Mouse (Mus musculus) right cerebral cortex, postnatal 14 days (tissue): Measurements from ENCODE around the gene Spint1.

Source experiments
- DNase-seq: peaks from one replicate; pipeline ENCODE4 v3.0.0; 2022

Spint1 gene

DNA sequence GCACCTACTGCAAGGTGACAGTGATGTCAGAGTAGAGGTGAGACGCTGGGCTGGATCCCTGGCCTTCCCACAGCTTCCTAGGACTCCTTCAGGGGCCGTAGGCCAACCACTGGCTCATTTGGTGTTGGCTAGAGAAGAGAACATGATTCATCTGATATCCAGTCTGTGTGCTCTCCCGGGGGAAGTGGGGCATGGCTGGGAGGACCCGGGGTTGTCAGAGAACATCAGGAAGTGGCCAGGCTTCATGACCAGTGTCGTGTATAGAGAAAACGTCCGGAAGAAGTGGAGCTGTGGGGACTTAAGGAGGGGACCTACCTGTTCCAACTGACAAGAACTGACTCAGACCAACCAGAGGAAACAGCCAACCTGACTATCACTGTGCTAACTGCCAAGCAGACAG is 8.1 kb downstream of the Spint1 start:
- DNase-seq, result no peak

DNA sequence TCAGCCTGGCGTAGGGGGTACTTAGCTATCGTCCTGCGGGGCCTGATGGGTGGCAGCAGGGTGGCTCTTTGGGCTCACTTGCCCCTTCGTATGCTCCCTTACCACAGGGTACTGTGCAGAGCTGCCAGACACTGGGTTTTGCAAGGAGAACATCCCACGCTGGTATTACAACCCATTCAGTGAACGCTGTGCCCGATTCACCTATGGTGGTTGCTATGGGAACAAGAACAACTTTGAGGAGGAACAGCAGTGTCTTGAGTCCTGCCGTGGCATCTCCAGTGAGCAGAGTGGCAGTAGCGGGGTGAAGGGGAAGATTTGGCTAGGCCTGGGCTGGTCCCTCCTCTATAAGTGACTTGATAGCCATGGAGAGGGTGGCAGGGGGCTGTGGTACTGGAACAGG is 10.7 kb downstream of the Spint1 start:
- DNase-seq, result no peak

DNA sequence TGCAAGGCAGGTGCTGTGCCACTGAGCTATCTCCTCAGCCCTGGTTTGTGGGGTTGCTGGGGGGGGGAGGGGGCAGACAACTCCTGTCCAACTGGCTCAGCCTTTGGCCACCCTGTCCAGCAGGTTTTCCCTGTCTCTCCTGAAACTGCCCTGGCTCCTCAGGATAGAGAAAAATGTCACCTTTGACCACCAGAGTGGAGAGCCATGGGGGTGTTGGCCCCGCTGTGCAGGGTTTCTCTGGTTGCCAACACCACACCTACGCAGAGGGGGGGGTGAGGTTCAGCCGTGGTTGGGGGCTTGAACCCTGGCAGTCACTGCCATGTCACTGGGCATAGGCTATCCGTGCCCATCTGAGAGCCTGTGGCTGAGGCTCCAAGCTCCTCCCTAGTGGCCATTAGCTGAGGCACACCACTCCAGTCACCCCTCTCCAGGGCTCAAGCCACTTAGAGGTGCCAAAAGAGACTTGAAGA is 12.5 kb downstream of the Spint1 start:
- no peak for DNase-seq

DNA sequence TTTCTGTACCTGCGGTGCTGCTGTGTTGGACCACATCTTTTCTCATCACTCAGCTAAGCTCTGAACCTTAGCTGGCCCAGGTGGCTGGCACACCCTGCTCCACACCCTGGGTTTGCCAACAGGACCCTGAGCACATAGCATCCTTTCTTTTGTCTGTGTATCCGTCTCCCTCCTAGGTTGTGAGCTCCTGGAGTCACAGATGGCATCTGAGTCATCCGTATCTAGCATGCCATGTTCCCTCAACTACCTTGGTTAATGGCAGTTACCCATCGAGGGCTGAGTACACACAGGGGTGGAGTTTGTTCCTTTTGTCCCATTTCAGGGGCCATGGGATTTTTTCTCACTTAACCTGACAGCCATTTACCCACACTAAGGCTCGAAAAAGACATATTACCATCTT is 13.2 kb downstream of the Spint1 start:
- DNase-seq, result no peak

- DNase-seq, result peak; percentile 86
Measured at GRCm38 (mm10) chr2:119250826-119251478, 13.8 kb downstream of the Spint1 start.

GRCm38 (mm10) chr2:119254976-119255375 is 17.8 kb downstream of the Spint1 start:
- DNase-seq, result no peak

- DNase-seq, result no peak
Measured at GRCm38 (mm10) chr2:119260518-119260917, 23.4 kb downstream of the Spint1 start.

- DNase-seq, result no peak
Measured at GRCm38 (mm10) chr2:119261326-119261725, 24.2 kb downstream of the Spint1 start.

DNA sequence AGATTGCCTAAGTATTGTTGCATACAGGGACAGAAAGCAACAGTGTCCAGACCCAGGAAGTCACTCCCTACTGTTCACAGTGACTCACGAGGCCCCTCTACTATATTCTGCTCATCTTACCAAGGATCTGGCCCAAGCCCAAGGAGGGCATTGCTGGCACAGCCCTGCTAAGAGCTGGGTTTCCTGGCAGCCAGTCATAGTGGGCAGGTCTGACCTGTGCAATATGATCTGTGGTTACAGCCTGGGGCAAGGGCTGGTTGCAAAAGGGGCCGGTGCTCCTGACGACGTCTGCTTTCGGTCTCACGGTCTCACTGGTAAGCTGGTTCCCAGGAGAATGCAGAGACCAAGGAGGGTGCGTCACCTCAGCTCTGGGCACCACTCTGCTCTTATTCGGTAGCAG is 25.8 kb downstream of the Spint1 start:
- DNase-seq, result no peak

DNA sequence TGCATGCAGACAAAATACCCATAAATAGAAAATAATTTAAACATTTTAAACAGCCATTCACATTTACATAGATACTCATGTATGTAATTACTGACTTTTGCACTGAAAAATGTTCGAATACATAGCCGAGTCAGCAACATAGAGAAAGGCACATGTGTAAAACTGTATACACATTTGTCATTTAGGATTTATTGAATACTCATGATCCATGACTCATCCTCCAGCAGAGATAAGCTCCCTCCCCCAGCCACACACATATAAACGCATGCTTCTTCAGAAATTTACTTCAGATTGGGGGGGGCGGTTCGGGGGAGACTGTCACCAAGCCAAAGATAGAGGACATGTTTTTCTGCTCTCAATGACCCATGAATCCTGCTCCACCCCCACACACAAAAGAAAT is 26.7 kb downstream of the Spint1 start:
- no peak for DNase-seq

- DNase-seq, result no peak
Measured at GRCm38 (mm10) chr2:119270286-119270642, 33.1 kb downstream of the Spint1 start.

DNA sequence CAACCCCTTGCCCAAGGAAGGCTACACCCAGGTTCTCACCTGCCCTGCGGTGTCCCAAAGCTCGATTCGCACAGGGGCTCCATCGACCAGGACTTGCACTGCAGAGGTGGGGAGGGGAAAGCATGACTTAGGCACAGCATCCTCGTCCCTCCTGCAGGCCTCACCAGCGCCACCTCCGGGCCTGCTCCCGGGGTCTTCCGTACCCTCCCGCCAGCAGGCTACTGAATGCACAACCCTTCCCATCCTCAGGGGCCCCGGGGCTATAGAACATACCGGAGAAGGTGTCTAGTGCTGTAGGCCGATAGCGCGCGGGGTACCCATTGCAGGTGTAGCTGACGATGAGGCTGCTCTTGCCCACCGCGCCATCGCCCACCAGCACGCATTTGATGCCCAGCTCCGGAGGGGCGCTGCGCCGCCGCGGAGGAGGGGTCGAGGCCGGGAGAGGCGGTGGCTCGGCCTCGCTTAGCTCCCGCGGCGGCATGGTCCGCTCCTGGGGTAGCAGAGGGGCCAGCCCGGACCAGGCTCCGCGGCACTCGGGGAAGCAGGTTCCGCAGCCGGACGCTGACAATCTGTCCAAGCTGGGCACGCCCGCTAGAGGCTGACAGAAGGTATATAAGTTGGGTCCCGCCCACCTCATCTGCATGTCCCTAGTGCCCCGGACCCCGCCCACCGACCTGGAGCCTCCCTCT is 33.6 kb downstream of the Spint1 start, which contains the start of gene Rhov:
Rhov (minus strand) TSS at position 630 of the 689 bp plus-strand sequence.
- DNase-seq, result peak; percentile 65

DNA sequence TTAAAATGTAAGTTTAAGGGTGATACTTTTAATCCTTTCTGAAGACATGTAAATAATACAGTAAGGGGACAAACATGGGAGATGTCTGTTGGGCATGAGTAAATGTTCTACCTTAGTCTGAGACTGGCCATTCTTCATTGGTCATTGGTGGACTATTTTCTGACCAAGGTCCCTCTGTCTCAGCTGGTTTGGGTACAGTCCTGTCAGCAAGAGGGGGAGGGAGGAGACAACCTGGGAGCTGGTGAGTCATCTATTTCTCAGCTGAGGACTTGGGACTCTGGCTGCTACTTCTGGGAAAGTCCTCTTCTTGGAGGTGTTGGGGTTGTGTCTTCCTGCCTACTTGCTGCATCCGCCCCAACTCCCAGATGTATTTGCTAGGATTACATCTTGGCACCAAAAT is 37.0 kb downstream of the Spint1 start:
- no peak for DNase-seq

DNA sequence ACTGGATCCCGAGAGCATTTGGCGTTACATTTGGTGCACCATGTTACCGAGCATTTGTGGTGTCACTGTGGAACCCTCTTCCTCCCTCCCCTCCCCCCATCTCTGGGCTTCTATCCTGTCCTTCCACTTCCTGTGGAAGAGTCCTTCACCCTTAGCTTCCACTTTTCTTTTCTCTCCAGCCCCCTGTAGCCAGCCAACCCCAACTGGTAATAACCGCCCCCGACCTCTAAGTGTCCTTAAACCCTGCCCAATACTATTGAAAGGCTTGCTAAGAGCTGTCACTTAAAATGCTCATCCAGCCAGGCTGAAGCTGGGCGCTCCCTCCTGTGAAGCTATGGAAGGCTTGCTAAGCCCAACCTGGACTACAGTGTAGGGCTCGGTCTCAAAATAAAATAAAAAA is 39.8 kb downstream of the Spint1 start:
- DNase-seq, result no peak

- DNase-seq, result no peak
Measured at GRCm38 (mm10) chr2:119277810-119278209, 40.6 kb downstream of the Spint1 start.

DNA sequence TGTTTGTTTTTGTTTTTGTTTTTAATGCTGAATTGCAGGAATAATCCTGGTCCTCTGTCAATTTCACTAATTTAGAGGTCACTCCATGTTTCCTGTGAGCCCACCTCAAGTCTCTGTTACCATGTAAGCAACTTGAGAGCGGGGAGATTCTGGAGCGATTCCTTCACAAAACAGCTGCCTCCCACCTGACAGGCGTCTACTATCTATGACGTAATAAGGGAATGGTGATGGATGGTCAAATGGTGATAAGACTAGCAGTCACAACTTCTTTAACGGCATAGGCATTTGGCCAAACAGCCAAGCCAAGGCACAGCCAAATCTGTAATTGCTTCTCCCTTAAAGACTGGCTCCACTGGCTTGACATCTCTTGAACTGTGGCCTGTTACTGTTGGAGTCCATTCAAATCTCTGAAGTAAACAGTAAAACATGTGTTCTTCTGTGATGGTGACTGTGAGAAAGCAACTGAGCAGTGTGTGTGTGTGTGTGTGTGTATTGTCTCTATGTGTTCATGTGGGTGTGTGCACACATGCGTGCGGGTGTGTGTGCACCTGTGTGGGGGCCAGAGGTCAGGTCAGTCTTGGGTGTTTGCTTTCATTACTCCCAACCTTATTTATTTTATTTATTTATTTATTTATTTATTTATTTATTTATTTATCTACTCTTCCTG is 44.9 kb downstream of the Spint1 start:
- no peak for DNase-seq

DNA sequence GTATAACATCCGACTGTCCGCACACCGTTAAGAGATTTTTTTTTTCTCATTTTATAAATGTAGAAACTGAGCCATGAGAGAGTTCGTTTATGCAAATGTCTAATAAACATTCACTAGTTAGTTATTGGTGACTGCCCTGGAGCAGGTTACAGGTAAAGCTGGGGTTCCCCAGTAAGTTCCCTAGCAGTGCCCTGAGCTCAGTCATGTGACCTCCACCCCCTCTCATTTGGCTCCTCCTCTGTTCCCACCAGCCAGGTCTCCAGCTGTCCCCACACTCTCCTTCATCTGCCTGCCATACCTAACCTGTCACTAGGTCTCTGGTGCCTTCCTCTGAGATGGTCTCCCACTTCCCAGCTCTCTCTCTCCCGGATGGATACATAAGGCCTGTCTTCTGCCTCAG is 50.2 kb downstream of the Spint1 start:
- DNase-seq, result no peak

DNA sequence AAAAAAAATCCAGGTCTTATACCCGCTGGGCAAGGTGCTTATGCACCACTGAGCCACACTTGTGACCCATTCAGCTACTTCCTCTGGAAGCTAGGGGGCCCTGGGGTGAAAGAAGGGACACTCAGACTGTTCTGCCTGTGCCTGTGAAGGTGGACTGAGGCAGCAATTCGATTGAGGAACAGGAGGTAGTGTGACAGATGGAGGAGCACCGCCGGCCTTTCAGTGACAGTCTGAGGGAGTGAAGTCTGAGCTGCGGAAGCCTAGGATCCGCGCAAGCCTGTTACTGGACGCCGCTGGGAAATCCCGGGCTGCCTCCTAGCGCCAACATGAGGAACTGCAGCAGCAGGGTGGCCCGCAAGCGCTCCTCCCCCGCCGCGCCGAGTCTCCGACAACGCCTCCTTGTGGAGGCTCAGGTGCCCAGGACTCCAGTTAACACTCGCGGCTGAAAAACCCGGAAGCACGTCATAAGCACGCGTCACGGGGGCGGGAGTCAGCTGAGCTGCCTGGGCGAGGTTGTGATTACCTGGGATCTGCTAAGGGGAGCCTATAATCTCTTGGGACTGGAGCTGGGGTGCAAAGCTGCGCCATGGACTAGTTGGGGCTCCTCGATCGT is 51.2 kb downstream of the Spint1 start, which contains the start of gene Vps18:
Vps18 (plus strand) TSS at position 471 of the 613 bp plus-strand sequence.
- peak; percentile 98 for DNase-seq

DNA sequence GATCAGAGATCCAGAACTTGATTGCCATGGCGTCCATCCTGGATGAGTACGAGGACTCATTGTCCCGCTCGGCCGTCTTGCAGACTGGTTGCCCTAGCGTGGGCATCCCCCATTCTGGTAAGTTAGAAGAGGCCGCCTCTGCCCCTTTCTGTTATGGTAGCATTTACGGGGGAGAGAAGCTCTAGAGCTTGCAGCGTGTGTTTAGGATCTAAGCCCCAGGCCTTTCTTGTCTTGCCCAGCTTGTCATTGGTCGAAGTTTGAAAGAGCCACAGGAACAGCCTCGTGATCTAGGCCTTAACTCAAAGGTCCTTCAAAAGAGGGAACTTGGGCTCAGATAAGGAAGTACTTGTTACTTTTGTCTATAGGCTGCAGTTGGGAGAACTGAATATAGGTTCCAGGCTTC is 51.9 kb downstream of the Spint1 start:
- DNase-seq, result no peak

DNA sequence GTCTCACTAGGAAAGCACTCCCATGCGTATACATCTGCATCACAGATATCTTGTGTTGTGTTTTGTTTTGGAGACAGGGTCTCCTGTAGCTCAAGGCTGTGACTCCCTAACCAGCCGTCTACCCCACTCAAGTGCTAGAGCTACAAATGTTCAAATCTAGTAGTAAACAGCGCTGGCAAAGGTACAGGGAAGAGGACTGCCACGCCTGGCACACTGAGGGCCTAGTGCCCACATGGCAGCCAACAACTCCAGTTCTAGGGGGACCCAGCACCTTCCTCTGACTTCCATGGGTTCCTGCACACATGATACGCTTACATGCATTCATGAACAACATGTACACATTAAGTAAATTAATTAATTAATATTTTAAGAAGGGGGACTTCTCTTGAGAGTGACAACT is 55.1 kb downstream of the Spint1 start:
- no peak for DNase-seq

GRCm38 (mm10) chr2:119292852-119293251 is 55.7 kb downstream of the Spint1 start:
- DNase-seq, result no peak

DNA sequence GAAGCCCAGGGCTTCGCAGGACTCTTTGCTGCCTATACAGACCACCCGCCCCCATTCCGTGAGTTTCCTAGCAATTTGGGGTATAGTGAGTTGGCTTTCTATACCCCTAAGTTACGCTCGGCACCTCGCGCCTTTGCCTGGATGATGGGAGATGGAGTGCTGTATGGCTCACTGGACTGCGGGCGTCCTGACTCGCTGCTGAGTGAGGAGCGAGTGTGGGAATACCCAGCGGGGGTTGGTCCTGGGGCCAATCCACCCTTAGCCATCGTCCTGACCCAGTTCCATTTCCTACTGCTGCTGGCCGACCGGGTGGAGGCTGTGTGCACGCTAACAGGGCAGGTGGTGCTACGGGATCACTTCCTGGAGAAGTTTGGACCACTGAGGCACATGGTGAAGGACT is 56.1 kb downstream of the Spint1 start:
- no peak for DNase-seq

GRCm38 (mm10) chr2:119293776-119294390 is 56.7 kb downstream of the Spint1 start:
- no peak for DNase-seq
